1 mouse cellular context compared by ENCODE assay signal in the genomic region with DNA sequence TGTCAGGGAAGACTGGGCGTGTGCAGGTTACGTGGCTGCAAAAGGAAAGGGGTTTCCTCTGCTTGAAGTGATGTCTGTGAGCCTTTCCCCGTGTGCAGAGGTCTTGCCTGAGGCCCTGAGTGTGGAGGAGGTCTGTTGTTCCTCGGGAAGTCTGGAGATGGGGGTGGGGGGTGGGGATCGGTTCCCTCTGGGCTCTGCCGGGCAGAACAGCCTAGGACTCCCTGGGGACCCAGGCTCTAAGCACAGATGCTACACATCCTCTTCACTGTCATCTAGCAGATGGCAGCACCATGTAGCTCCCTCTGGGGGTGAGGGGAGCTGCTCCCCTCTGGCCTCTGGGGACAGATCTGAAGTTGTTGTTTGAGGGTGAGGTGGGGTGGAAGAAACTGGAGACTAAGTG.
TF ChIP-seq lines count a peak whose summit lies in the region.

No protein-coding gene starts in this region.

TF ChIP-seq in CH12.LX, 34 proteins besides CTCF, POLR2A, EP300 and RAD21 (continued from another document):
- TF ChIP-seq E2F4 (IDR thresholded peaks at IDR 0.05; ENCODE audit: insufficient replicate concordance, low read depth, low read length) (no peak), ELF1 (IDR thresholded peaks at IDR 0.05; ENCODE audit: low read depth, low read length) (no peak), ZKSCAN1 (IDR thresholded peaks at IDR 0.05; ENCODE audit: borderline replicate concordance, low read depth, low read length) (no peak), BHLHE40 (IDR thresholded peaks at IDR 0.05; ENCODE audit: low read depth, low read length) (no peak), KAT2A (IDR thresholded peaks at IDR 0.05; ENCODE audit: insufficient replicate concordance, low read length) (no peak), ZNF384 (IDR thresholded peaks at IDR 0.05; ENCODE audit: low read depth, low read length) (no peak), MXI1 (IDR thresholded peaks at IDR 0.05; ENCODE audit: low read depth, low read length) (no peak)
